ENCODE assay signal across 8 mouse cellular contexts in genomic region chr4:107254414-107254813, GRCm38 (mm10). TPM values are rescaled to one million over a fixed set of nuclear protein-coding genes. Genes with fewer than 3 reads are reported as not detected.
A peak's percentile ranks its signal among the peaks of the same experiment; 100 is the strongest.
DNase-seq lines count a peak whose midpoint lies in the region; ATAC-seq and TF ChIP-seq lines count a peak whose summit lies in the region.

No protein-coding gene starts in this region.

- WGBS in forebrain, embryonic 12.5 days = 23% methylated on average over 3 of the region's 3 CpGs
- 55% methylated on average over 3 of the region's 3 CpGs for WGBS in liver, embryonic 14.5 days (ENCODE audit: insufficient replicate concordance)

- peak overlapping the region; percentile 82; the same call in 1 of the 2 replicates for H3K27ac ChIP-seq in forebrain, embryonic 12.5 days
- no peak overlapping the region for H3K27ac ChIP-seq in liver, embryonic 14.5 days

- peak overlapping the region; percentile 65 for H3K4me2 ChIP-seq in forebrain, embryonic 12.5 days
- peak overlapping the region; percentile 92 for H3K4me2 ChIP-seq in liver, embryonic 14.5 days (ENCODE audit: low read depth)

- H3K27me3 ChIP-seq in forebrain, embryonic 12.5 days = no peaks in the 10 kb centered on the region
- no peaks in the 10 kb centered on the region for H3K27me3 ChIP-seq in liver, embryonic 14.5 days (ENCODE audit: control insufficient read depth, insufficient read depth, low read length)

- no peaks in the 10 kb centered on the region for H3K9me3 ChIP-seq in forebrain, embryonic 12.5 days
- no peaks in the 10 kb centered on the region for H3K9me3 ChIP-seq in liver, embryonic 14.5 days (ENCODE audit: control insufficient read depth, low read length)

- TF ChIP-seq CTCF in liver, embryonic 14.5 days (IDR thresholded peaks at IDR 0.05; ENCODE audit: low read depth) = no peak

- no peak for TF ChIP-seq EP300 in liver, embryonic 14.5 days (IDR thresholded peaks at IDR 0.05; ENCODE audit: low read depth)

- DNase-seq in embryo, embryonic 10.5 days (ENCODE audit: low spot score) = peak; percentile 27
- no peak for DNase-seq in embryo, embryonic 9.5 days (ENCODE audit: extremely low spot score)
- DNase-seq in 3T3-L1 (ENCODE audit: low read depth, low spot score) = peak; percentile 39
- DNase-seq in liver, embryonic 14.5 days (ENCODE audit: low read depth in 3 of 3, low spot score in 3 of 3) = no peak
- DNase-seq in right cerebral cortex, postnatal 14 days = no peak
- DNase-seq in frontal cortex, adult 2 months (ENCODE audit: extremely low spot score in 1 of 2, low spot score in 1 of 2) = no peak
- DNase-seq in kidney, postnatal 36 days = no peak

- no peaks in the 10 kb centered on the region for H3K36me3 ChIP-seq in forebrain, embryonic 12.5 days (replicated peaks)
- no peaks in the 10 kb centered on the region for H3K36me3 ChIP-seq in liver, embryonic 14.5 days (replicated peaks; ENCODE audit: control insufficient read depth, insufficient read depth, low read depth)

- peaks cover 23% of the 10 kb centered on the region for H3K4me1 ChIP-seq in forebrain, embryonic 12.5 days
- H3K4me1 ChIP-seq in liver, embryonic 14.5 days (replicated peaks; ENCODE audit: control insufficient read depth in 2 of 2, insufficient read depth in 2 of 2, low read length in 1 of 2) = peaks cover 2 to 16% of the 10 kb centered on the region in 2 experiments; a peak in 3 of 4 replicates

- ATAC-seq in forebrain, embryonic 12.5 days (ENCODE audit: low FRiP score) = no peak
- ATAC-seq in liver, embryonic 14.5 days (ENCODE audit: insufficient read depth) = no peak

- H3K4me3 ChIP-seq in forebrain, embryonic 12.5 days (replicated peaks) = peak overlapping the region; percentile 71
- peak overlapping the region; percentile 76 to 78 for H3K4me3 ChIP-seq in liver, embryonic 14.5 days (ENCODE audit: insufficient read depth in 1 of 2, low read depth in 2 of 2, low read length in 2 of 2)

- H3K9ac ChIP-seq in forebrain, embryonic 12.5 days = peak overlapping the region; percentile 80
- H3K9ac ChIP-seq in liver, embryonic 14.5 days (replicated peaks) = peak overlapping the region; percentile 62

RNA-seq across cellular contexts. Expression of gene Hspb11, which starts 1.0 kb away (rescaled TPM):
- polyA plus RNA-seq in forebrain, embryonic 12.5 days (2016; fragmentation: Nextera tagmentation; extraction: Ambion mirVana) = 34.3 and 37.8 TPM in 2 replicates
- 2.2 and 3.6 TPM in 2 replicates for polyA plus RNA-seq in liver, embryonic 14.5 days (2012; rRNA removed)
- 7.8 and 8.2 TPM in 2 replicates for polyA plus RNA-seq in liver, embryonic 14.5 days (2014; fragmentation: Nextera tagmentation; extraction: Ambion mirVana)
- 18.2 and 19.0 TPM in 2 replicates for polyA plus RNA-seq in frontal cortex, adult 2 months (2012; rRNA removed)

RNA-seq across cellular contexts. Expression of gene Lrrc42, which starts 1.1 kb away (rescaled TPM):
- polyA plus RNA-seq in forebrain, embryonic 12.5 days (2016; fragmentation: Nextera tagmentation; extraction: Ambion mirVana) = 74.3 and 79.9 TPM in 2 replicates
- polyA plus RNA-seq in liver, embryonic 14.5 days (2012; rRNA removed) = 4.3 and 7.6 TPM in 2 replicates
- 11.1 TPM in 2 replicates for polyA plus RNA-seq in liver, embryonic 14.5 days (2014; fragmentation: Nextera tagmentation; extraction: Ambion mirVana)
- 20.6 and 21.8 TPM in 2 replicates for polyA plus RNA-seq in frontal cortex, adult 2 months (2012; rRNA removed)

RNA-seq across cellular contexts. Expression of gene Ldlrad1, which starts 45.4 kb away (rescaled TPM):
- not detected in 2 replicates for polyA plus RNA-seq in forebrain, embryonic 12.5 days (2016; fragmentation: Nextera tagmentation; extraction: Ambion mirVana)
- not detected in 2 replicates for polyA plus RNA-seq in liver, embryonic 14.5 days (2012; rRNA removed)
- polyA plus RNA-seq in liver, embryonic 14.5 days (2014; fragmentation: Nextera tagmentation; extraction: Ambion mirVana) = not detected in 2 replicates
- polyA plus RNA-seq in frontal cortex, adult 2 months (2012; rRNA removed) = 0.10 TPM in 1 of 2 replicates, not detected in the other

RNA-seq across cellular contexts. Expression of gene Dio1, which starts 52.6 kb away (rescaled TPM):
- not detected in 2 replicates for polyA plus RNA-seq in forebrain, embryonic 12.5 days (2016; fragmentation: Nextera tagmentation; extraction: Ambion mirVana)
- polyA plus RNA-seq in liver, embryonic 14.5 days (2012; rRNA removed) = 0.03 TPM in 1 of 2 replicates, not detected in the other
- not detected in 2 replicates for polyA plus RNA-seq in liver, embryonic 14.5 days (2014; fragmentation: Nextera tagmentation; extraction: Ambion mirVana)
- polyA plus RNA-seq in frontal cortex, adult 2 months (2012; rRNA removed) = not detected in 2 replicates

RNA-seq across cellular contexts. Expression of gene Yipf1, which starts 59.7 kb away (rescaled TPM):
- polyA plus RNA-seq in forebrain, embryonic 12.5 days (2016; fragmentation: Nextera tagmentation; extraction: Ambion mirVana) = 35.7 and 41.8 TPM in 2 replicates
- 11.9 and 12.7 TPM in 2 replicates for polyA plus RNA-seq in liver, embryonic 14.5 days (2012; rRNA removed)
- 23.0 and 27.3 TPM in 2 replicates for polyA plus RNA-seq in liver, embryonic 14.5 days (2014; fragmentation: Nextera tagmentation; extraction: Ambion mirVana)
- polyA plus RNA-seq in frontal cortex, adult 2 months (2012; rRNA removed) = 43.2 and 48.8 TPM in 2 replicates

Comparison
In these comparisons a context has a peak if more than half of its experiments do, and no peak if none do; other contexts are left out.
1. DNase-seq: peak in embryo, embryonic 10.5 days (single experiment) and 3T3-L1 (single experiment); none in embryo, embryonic 9.5 days (single experiment), liver, embryonic 14.5 days (0 of 3), right cerebral cortex, postnatal 14 days (single experiment), frontal cortex, adult 2 months (0 of 2) and kidney, postnatal 36 days (0 of 2).